Mouse (Mus musculus): ENCODE data around the gene Wdr34.

Gene Wdr34

DNA sequence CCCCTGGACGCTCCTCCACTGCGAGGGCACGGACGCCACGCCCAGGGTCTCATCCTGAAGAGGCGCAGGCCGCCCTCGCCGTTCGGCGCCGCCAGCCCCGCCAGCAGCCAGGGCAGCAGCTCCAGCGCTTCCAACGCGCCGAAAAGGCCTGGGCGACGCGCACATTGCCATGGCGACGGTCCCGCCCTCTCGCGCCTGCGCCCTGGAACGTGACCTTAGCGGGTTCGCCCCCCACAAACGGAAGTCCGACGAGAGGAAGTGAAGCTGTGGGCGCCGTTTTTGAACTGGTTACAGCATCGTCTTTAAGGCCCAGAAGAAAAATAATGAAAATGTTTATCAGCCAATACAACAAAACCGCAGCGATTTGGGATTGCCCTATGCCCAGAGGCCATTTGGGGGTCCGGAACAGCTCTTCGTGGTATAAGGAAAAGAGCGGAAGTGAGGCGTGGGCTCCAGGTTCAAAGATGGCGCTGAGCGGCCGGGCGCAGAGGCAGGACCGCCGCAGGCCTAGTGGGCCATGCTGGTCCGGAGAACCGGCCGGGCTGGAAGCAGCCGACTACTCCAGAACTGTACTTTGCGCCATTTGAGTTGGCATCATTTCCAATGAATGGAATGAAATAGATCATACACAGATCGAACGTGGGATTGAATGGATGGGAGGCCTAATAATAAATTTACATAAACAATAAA lies at the start of gene Wdr34:
Gene Wdr34 (minus strand): TSS at position 183 of the 690 bp plus-strand sequence.
- DNase-seq (ENCODE audit: low read depth, low spot score): peak; percentile 94

DNA sequence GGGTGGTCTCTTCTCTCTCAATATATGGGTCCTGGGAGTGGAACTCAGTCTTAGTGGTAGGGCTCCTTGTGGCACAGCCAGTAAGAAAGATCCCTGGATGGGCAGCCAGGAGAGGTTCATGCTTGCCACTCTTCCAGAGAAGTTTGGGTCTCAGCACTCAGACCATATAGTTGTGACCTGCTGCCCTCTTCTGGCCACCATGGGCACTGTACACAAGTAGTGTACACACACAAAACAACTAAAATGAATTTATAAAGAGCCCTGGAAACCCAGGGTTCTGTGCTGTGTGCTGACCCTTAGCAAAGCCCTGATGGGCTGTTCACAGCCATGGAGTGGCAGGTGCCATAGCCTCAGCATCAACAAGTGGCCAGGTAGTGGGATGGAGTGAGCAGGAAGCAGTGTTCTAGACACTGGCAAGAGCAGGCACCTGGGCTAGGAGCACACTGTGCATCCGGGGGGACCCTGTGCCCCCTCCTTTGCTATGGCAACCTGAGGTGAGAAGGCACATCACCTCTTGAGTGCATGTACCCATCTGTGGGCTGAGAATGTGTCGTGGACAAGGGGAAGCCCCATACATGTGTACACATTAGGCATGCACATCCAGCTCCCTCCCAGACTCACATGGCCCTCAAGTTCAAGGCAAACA lies 47.3 kb upstream of the Wdr34 start:
- no peak for DNase-seq (ENCODE audit: low read depth, low spot score)

DNA sequence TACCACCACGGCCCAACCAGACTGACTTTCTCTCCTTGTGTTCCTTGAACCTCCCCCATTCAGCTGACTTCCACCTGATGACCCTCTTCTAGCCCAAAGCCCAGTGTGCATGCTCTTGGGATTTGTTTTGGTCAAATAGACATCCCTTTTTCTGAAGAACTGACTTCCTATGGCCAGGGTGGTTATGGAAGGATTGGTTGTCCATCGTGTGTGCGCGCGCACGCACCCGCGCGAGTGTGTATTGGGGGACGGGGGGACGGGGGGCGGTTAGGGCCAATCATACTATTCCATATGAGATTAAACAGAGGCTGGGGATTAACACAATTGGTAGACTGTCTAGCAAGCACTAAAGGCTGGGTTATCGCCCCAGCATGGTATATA lies 45.5 kb upstream of the Wdr34 start:
- no peak for DNase-seq (ENCODE audit: low read depth, low spot score)

DNA sequence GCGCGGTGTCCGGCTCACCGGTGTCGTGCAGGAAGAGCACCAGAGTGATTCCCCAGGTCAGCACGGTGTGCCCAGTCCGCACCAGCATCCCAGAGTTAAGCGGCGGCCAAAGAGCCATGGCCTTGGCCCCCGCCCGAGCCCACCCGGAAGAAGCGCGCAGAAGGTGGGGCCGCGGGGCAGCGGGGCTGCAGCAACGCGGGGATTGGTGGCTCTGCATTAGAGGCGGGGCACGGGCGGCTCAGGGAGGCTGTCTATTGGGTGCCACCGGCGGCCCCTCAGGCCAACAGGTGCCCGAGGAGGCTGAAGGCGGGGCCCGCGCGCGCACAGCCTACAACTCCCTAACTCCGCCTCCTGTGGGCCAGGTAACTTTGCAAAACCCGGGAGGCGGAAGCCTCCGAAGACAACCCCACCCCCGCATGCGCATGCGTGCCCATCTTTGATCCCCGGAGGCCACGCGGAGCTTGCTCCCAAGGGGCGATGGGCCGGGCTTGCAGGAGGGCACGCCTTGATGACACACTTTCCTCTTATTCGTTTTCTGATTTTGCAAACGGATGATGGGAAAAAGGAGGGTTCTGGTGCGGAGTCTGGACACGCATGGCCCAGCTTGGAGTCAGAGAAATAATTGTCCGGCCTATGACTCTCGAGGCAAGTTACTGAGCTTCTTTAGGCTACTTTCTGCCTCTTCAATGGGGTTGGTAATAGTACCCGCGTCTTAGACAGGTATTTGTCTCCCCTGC lies 45.0 kb upstream of the Wdr34 start, which contains the start of gene Zdhhc12:
Gene Zdhhc12 (minus strand): TSS at position 178 of the 737 bp plus-strand sequence.
- DNase-seq (ENCODE audit: low read depth, low spot score): peak; percentile 87

DNA sequence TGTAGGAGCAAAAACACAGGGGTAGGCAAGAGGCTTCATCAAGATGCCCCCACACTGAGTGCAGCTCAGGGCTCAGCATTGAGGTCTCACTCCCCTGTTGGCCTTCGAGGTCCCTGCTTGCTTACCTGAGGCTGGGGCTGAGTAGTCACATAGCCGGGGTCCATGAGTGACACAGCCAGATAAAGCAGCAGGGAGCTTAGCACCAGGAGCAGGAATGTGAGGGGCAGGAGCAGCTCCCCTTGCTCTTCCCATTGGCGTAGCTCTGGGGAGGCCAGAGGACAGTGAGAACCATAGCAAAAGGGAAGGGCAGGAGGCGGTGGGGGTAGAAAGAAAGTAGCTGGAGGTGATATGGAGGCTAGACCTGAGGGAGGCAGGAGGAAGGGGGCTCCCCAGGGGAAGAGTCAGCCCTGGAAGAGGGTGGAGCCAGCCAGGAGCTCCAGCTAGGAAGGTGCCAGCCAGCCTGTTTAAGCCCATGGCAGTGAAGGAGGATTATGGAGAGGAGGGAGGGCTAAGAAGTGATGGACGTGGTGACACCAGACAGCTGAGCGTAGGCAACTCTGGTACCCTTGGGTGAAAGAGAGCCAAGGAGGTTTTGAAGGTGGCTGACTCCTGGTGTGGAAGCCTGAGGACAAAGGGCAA lies 43.7 kb upstream of the Wdr34 start:
- DNase-seq (ENCODE audit: low read depth, low spot score): no peak

DNA sequence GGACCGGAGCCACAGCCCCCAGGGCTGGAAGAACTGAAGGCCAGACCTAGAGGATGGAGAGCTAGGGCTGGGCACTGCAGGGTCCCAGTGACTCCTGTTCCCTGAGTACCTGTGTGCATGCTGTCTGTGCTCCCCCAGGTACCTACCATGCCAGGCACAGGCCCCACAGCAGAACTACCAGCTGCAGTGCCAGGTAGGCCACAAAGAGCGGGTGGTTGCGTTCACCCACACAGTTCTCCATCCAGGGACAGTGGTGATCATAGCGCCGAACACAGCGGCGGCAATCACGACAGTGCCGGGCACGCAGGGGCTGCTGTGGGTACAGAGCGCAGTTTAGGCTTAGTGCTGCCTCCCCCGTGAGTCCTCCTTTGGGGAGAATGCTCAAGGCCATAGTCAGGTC lies 42.8 kb upstream of the Wdr34 start:
- DNase-seq (ENCODE audit: low read depth, low spot score): no peak

DNA sequence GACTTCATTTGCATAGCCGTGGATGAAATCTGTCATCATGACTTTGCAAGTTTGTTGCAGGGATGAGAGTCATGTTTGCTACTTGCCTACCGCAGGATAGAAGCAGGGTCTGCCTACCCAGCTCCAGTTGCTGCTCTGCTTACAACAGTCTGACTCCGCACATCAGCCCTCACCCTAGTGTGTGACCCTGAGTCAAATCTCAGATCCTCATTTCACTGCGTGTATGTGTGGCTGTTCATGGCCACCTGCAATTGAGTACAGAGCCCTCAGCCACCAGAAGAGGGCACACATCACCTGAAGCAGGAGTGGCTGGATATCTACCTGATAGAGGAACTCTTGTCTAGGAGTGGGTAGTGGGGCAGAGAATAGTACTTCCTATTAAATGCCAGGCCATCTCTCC lies 38.6 kb upstream of the Wdr34 start:
- DNase-seq (ENCODE audit: low read depth, low spot score): no peak

DNA sequence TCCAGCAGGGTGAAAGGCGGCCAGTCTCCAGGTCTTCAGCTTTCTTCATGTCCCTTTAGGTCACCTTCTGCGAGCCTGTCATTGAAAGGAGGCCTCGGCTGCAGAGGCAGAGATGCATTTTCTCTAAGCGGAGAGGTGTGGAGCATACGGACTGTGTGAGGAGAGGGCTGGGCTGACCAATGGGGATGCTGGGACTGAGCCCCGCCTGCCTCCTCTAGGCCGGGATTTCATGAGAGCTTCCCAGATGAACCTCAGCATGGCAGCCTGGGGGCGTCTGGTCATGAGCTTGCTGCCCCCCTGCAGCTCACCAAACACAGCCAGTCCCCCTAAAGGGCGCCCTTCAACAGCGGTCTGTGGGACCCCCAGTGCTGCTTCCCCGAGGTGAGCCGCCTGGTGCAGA lies 36.0 kb upstream of the Wdr34 start:
- DNase-seq (ENCODE audit: low read depth, low spot score): no peak

DNA sequence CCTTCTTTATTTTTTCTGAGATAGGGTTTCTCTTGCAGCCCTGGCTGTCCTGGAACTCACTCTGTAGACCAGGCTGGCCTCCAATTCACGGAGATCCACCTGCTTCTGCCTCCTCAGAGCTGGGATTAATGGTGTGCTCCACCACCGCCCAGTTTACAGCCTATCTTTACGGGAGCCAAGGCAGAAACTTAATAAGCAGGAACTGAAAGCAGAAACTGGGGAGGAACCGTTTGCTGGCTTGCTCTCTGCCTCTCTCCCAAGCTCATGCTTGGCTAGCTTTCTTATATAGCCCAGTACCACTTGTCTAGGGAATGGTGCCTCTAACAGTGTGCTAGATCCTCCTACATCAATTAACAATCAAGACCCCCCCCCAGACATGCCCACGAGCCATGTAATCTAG lies 35.4 kb upstream of the Wdr34 start:
- no peak for DNase-seq (ENCODE audit: low read depth, low spot score)

DNA sequence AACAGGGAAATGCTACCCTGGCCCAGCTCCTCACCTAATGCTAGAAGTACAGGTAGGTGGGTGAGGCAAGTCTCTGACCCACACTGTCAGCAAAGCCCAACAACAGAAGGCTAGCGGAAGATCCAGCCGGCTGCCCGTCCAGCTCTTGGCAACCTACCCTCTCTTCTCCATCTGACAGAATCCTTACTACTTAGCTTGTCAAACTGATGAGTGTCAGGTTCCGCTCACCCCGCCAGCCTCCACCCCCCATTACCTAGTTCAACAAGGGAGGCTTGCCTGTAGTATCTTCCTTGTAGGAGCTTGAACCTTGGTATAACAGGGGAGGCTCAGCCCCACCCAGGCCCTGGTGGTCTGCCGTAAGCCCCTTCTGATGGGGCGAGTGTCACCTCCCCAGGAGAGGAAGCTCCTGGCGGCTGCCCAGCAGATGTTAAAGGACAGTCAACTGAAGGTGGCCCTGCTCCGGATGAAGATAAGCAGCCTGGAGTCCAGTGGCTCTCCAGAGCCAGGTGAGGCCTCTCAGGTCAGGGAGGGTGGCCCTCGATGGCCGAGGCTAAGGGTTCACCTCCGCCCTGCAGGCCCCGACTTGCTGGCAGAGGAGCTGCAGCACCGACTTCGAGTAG lies 31.6 kb upstream of the Wdr34 start:
- no peak for DNase-seq (ENCODE audit: low read depth, low spot score)

DNA sequence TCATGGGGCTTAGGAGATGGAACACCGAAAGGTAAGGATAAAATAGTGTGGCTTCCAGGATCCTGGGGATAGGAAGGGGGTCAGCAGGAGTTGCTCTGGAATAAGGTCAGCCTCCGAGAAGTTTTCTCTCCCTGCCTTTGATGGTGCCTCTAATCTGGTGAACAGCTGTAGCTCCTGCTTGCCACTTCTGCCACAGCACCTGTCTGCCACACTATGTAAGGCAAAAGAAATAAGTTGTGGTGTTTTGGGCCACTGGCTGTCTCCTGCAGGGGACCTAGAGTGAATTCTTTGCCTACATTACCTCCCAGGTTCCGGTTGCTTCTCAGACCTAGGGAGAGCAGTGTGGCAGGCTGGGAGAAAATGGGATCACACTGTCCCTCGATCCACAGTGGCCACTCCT lies 30.1 kb upstream of the Wdr34 start:
- DNase-seq (ENCODE audit: low read depth, low spot score): no peak

DNA sequence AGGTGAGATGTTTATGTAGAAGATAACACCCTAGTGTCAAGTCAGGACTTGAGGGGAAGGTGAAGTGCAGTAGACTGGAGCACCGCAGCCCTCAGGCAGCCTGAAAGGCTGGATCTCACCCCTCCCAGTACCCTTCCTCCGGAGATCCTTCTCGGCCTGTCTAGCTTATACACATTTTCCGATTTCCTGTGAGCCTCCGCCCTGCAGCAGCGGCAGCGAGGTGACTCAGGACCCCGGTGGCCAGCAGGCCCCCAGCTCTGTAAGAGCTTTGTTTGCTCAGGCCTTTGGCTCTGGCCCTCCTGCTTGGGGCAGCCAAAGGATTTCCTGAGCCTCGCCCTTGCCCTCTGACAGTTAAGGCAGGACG lies 29.6 kb upstream of the Wdr34 start:
- DNase-seq (ENCODE audit: low read depth, low spot score): no peak

DNA sequence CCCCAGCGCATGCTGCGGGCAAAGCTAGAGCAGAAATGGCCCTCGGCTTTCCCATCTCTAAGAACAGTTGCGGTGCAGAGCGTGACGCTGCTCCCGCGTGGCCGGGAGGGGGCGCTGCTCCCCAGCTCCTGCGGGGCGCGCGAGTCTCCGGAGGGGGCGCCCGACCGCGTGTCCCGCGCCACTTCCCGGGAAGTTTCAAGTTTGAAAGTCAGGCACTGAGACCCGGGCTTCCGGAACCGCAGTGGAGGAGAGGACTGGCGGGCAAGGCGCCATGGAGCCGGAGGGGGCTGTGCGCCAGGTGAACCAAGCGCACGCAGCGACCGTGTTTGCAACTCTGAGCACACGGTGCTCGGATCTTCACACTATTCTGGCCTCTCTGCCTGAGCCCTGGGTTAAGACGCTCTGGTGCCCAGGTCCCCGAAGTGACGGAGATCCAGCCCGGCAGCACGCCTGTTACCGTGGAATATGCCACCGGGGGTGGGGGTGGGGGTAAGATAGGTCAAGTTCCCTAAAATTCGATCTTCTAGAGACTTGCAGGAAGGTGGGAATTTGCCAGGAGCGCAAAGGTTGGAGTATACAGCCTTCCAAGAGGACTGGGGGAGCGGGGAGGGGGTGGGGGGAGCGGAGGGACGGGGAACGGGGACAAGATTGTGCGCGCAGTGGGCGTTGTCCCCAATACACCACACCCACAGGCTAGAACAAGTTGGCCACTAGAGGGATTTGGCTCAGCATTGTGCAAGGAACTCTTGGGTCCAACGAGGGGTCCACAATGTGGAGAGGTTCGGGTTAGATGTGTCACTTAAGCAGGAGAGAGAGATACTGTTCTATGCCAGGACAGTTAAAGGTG lies 29.0 kb upstream of the Wdr34 start, which contains the start of gene Pkn3:
Gene Pkn3 (plus strand): TSS at position 183 of the 847 bp plus-strand sequence.
- peak; percentile 62 for DNase-seq (ENCODE audit: low read depth, low spot score)

DNA sequence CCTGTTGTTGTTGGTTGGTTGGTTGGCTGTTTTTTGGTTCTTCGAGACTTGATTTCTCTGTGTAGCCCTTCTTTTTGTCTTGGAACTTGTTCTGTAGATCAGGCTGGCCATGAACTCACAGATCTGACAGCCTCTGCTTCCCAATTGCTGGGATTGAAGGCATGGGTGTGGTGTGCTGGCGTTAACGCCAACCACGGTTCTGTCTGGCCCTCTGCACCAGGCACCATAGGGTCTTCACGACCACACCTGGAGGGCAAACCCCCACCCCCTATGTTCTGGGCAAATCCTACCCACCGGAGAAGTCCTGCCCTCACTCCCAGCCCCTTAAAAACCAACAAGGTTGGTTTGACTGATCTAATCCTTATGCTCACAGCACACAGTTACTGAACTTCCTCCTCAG lies 28.3 kb upstream of the Wdr34 start:
- DNase-seq (ENCODE audit: low read depth, low spot score): no peak

DNA sequence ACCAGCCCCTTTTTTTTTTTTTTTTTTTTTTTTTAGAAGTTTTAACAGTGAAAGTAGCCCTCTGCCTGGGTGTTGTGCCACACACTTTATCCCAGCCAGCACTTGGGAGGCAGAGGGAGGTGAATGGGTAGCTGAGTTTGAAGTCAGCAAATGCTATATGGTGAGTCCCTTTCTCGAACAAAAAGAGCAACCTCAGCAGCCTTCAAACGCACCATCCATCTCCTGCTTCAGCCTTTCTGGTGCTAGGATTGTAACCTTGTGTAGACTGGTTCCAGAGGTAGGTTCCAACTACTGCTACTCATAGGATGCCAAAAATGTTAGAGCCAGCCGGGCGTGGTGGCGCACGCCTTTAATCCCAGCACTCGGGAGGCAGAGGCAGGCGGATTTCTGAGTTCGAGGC lies 27.8 kb upstream of the Wdr34 start:
- no peak for DNase-seq (ENCODE audit: low read depth, low spot score)

DNA sequence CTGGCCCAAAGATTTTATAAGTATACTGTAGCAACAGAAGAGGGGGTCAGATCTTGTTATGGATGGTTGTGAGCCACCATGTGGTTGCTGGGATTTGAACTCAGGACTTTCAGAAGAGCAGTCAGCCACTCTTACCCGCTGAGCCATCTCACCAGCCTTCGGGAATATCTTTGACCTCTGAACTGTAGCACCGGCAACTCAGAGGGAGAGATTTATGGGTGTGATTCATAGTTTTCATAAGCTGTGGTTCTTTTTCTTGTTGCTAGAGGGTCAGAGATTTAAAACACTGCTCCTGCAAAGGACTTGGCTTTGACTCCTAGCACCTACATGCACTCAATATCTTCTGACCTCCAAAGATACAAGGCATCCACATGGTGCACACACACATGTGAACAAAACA lies 26.9 kb upstream of the Wdr34 start:
- no peak for DNase-seq (ENCODE audit: low read depth, low spot score)

DNA sequence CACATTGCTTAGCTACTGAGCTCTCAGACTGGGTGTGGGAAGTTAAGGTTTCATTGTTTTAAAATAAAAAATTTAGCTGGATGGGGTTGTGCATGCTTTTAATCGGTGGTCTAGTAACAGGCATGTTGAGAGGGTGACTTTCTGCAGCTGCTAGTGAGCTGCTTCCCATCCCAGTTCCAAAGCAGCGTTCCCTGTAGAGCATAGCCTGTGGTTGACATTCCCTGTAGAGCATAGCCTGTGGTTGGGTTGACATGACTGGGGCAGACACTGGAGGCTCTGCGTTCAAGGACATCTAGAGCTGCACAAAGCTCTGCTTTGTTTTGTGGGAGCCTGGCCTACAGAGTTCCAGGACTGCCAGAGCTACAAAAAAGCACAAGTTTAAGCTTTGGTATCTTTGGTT lies 24.6 kb upstream of the Wdr34 start:
- DNase-seq (ENCODE audit: low read depth, low spot score): no peak

DNA sequence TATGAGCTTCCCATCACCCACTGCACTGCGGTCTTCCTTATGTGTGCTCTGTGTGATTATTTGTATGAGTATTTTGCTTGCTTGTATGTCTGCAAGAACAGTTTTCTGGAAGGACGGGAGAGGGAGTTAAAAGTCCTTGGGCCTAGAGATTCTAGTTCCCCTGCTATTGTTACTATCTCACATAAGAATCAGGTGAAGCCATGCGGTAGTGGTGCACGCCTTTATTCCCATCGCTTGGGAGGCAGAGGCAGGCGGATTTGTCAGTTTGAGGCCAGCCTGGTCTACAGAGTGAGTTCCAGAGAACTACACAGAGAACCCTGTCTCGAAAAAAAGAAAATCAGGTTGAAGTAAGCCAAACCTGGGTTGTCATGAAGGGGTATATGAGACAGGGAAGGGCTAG lies 24.2 kb upstream of the Wdr34 start:
- DNase-seq (ENCODE audit: low read depth, low spot score): no peak

DNA sequence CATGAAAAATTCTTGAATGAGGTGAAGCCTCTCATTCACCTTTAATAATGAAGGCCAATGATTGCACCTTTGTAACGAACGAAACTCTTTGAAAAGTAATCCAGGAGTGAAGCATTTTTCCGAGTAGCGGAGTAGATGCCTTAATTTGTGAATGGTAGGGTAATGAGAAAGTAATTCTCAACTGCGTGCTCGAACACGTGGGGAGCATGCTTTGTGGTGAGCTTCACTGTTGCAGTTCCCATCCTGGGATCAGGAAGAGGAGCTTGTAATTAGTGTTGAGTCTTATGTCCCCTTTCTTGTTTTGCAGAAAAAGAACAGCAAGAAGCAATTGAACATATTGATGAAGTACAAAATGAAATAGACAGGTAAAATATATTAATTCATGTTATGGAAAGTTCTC lies 19.3 kb upstream of the Wdr34 start:
- DNase-seq (ENCODE audit: low read depth, low spot score): no peak

DNA sequence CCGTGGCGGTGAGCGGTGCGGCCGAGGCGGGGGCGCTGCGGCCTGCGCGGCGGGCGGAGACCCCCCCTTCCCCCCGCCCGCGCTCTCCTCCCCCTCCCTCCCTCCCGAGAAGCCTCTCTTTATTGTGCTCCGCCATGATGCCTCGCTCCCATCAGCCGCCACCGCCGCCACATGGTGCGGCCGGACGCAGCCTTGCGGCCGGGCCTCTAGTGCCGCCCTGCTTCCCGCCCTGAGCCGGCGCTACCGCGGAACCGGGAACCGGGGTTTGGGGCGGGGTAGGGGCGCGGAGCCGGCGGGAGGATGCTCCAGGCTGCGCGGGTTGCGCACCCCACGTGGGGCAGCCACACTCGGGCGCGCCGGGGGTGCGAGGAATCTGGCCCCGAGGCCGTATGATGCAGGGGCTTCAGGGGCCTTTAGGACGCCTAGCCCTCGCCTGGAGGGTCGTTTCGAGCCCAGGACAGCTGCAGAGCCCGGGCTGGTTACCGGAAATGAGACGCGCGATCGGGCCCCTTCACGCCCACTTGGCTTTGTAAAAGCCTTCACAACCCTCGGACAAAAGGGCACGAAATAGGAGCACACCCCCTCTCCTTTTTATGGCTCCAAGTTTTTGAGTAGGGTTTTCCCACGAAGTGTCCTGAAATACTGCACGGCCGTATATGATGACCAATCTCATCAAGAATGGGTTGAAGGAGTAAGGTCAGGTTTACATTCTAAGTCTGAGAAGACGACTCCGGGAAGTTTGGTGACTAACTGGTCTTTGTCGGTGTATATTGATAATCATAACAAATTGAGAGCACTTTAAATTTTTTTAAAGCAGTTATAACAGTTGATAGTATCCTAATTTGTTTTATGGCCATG lies 18.6 kb upstream of the Wdr34 start:
- DNase-seq (ENCODE audit: low read depth, low spot score): no peak

All from c-Kit-negative CD71-positive TER-119-positive erythroid progenitor cells, embryonic 14.5 days (primary cell).